Mouse (Mus musculus): ENCODE measurements around the gene Srgap2.

Gene Srgap2

DNA sequence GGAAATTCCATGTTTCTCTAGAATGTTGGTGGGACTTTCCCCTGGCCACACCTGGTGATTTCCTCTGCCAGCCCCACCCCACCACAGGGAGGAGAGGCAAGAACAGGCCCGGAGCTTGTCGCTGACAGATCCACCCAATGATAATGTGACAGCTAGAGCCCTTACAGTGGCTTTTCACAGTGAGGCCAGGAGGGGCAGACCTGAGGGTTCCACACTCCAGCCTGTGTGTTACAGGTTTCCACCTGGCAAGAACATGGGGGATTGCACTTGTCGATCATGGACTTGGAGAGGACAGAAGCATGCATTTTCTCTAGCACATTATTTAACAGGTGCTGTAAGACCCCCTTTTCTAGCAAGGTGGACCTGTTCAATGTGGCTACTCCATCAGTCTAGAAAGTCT lies 246.9 kb downstream of the Srgap2 start:
- DNase-seq, result no peak

DNA sequence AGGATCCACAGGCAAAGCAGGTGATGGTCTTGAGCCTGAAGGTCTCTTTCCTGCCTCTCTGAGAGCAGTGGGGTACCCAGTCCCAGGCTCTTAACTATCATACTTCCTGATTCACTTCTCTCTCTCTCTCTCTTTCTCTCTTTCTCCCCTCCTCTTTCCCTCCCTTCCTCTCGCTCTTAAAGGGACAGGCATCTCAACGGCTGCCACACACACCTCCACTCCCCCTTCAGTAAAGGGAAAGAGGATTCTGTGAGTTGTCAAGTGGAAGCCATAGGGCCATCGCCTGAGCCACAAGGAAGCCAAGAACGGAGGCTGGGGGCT lies 247.7 kb downstream of the Srgap2 start, which contains the start of gene Ikbke:
Ikbke (minus strand) TSS at position 151 of the 321 bp plus-strand sequence.
- no peak for DNase-seq

DNA sequence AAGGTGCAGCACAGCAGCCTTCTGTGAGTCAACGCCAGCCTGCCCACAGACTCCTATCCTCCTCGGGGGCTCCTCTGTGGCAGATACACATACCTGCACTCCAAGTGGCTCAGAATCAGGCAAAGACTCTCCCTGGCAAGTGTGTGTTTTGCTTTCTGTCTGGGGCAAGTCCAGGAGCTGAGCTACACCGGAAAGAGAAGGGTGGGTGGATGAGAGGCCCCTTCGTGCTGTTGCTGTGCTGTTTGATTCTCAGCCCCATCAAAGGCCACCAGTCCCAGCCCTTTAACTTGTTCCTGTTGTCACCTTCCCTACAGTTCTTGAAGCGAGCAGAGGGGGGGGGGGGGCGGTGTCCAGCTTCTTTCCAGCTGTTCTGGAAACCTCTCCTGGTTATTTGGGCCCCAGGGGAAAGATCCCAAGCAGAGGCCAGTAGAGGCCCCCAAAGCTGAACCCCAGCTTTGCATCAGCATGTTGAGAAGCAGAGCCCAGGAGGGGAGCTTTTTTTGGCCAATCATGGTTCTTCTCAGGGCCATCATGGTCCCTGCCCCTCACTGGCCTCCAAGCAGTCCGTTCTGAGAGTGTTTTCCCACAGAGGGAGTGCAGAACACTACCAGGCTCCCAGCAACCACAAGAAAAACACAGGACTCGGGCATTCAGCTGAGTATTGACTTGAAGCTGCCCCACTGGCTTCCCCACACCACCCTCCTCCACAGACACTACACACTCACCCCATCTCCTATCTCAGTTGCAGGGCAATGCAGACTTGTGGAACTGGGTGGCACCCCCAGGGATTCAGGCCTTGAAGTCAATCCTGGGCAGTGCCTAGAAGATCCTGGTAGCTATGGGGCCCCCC lies 248.3 kb downstream of the Srgap2 start:
- DNase-seq, result no peak

GRCm38 (mm10) chr1:131276831-131277230 lies 250.3 kb downstream of the Srgap2 start:
- no peak for DNase-seq

DNA sequence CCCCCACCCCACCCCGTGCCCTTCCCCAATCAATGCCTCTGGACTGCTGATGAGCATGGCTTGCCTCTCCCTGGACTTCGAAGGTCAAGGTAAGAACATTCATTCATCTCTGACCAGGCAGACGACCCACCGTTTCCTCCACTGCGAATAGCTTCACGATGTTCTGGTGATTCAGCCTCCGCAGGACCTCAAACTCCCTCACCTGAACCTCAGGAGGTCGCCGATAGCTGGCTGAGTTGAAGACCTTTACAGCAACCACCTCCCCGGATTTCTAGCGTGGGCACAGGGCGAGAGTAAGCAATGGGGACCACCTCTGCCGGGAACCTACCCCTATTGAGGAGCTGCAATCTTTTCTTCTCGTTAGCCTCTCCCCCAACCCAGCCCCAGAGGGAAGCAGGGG lies 251.6 kb downstream of the Srgap2 start:
- DNase-seq, result no peak

GRCm38 (mm10) chr1:131274725-131275539 lies 252.2 kb downstream of the Srgap2 start:
- DNase-seq, result no peak

DNA sequence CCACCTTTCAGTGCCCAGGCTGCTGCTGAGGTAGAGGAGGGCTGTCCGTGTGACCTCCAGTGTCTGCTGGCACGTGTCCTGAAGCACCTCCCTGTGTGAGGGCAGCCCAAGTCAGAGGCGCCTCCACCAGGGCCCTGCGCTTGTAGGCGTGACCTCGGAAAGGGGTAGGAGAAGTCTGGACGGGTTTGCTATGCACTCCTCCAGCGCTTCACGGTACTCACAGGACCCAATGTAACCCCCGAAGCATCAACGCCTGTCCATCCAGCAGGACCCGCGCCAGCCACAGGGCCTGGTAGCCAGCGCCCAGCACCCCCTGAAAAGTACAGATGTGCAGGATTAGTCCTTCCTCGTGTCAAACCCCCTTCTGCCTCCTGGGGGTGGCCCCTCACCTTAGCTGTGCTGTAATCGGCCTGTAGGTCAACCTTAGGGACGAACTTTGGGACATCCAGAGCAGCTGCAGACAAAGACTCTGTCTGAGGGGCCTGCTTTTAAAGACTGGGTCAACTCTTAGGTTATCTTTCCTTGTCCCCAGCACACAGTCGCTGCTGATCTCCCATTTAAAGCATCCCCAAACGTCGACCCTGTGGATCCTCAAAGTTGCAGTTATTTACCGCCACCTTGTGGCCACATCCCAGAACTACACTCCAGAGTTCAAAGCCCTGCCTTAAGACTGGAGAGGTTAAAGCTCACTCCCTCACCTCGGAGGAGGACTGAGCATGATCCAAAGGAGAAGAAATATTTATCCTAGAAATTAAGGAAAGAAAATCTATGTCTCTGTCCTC lies 257.2 kb downstream of the Srgap2 start:
- DNase-seq, result peak; percentile 62 to 64

GRCm38 (mm10) chr1:131268776-131269175 lies 258.4 kb downstream of the Srgap2 start:
- DNase-seq, result no peak

GRCm38 (mm10) chr1:131263905-131264304 lies 263.2 kb downstream of the Srgap2 start:
- DNase-seq, result no peak

GRCm38 (mm10) chr1:131260309-131260656 lies 266.9 kb downstream of the Srgap2 start:
- DNase-seq, result peak; percentile 60 to 67

DNA sequence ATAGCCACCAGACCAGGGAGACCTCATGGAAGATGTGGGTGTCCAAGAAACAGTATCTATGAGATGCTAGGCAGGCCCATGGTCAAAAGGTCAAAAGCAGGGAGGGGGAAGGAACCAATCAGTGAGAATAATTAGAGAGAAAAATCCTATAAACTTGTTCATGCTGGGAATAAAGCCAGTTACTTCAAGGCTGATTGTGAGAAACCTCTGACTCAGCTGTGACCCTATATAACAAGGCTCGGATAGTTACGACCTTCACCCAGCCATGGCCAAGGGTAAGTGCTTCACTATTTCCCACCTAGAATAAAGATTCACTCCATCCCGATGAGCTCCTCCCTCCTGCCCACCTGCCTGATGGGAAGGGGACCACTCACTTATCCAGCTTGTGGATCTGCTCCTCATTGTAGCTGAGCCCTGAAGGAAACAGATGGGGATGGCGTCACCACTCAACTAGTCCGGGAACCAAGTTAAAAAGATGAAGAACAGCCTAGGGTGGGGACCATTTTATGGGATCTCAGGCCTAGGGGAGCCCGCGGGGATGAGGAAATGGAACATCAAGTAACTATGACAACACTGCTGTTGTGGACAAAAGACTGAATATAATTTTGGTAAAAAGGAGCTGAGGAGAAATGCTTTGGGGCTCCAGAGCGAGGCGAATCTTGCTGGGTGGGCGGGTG lies 267.4 kb downstream of the Srgap2 start:
- no peak for DNase-seq

DNA sequence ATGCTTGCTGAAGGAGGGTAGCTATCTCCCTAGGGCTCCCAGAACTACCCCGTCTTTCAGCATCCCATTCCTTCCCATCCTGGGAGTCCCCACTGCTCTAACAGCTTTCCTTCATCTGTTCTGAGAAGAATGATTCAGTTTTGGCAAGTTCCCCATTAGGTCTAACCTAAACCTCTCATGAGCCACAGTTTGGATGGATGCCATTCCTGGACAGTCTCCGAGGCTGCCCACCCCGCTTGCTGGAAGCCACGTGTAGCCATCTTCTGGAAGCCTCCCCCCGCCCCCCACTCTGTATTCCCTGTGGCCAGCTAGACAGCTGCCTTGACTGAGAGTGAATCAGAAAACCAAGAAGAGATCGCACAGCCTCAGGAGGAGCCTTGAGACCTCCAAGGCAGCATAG lies 269.9 kb downstream of the Srgap2 start:
- no peak for DNase-seq

DNA sequence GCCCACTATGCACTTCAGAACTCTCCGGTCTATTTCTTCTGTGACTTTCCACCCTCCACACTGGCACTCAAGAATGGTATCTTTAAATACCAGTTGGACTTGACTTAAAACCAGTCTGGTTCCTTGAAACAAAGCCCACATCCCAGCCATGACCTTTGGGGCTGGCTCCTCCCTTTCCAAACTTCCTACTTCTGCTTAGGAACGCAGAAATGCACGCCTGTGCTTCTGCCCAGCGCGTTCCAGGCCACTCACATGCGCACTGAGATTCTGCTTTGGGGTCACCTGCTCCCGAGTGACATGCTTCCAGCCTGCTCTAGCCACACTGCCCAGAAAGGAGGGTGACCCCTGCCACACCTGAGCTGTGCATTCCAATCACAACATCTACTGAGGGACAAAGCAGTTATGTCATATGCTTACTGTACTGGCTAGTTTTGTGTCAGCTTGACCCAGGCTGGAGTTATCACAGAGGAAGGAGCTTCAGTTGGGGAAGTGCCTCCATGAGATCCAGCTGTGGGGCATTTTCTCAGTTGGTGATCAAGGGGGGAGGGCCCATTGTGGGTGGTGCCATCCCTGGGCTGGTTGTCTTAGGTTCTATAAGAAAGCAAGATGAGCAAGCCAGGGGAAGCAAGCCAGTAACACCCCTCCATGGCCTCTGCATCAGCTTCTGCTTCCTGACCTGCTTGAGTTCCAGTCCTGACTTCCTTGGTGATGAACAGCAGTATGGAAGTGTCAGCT lies 274.5 kb downstream of the Srgap2 start:
- DNase-seq, result peak; percentile 45 to 64

DNA sequence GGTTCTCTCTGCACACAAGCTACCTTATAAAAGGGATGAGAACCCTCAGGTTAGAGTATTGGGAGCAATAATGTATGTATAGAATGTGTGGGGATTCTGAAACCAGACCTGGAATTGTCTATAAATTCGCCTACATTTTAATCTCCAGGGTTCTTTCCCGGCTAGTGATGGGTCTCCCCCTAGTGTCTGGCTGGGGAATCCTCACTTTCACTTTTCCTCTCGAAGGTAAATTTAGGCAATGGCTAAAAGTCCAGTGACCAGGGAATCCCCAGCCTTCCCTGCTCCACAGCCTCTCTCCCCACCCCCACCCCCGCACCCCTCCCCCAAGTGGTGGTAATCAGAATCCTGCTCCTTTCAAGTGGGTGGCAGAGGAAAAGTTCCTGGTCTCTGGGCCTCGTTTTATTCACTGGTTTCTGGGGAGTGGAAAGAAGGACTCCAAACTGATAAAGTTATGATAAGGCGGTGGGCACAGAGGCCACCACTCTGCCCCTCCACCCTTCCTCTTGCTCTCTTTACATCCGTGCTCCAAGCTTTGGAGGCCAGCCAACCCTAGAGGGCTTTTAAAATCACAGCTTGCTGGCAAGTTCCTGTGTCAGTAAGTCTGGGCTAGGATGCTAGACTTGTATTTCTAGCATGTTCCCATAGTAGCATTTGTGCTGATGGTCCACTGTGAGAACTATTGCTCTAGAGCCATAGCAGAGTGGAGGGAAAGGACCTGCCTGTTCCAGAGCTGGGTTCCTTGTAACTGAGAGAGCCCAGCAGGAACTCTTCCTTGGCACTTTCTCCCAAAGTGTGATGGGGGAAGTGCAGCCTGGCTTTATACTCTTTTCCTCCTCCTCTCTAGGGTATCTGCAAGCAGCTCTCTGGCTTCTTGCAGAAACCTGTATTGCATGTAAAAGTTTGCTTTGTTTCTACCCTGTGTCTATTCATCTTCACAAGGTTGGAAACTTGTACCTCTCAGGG lies 280.4 kb downstream of the Srgap2 start:
- DNase-seq, result peak in 1 of 2 experiments; percentile 59

DNA sequence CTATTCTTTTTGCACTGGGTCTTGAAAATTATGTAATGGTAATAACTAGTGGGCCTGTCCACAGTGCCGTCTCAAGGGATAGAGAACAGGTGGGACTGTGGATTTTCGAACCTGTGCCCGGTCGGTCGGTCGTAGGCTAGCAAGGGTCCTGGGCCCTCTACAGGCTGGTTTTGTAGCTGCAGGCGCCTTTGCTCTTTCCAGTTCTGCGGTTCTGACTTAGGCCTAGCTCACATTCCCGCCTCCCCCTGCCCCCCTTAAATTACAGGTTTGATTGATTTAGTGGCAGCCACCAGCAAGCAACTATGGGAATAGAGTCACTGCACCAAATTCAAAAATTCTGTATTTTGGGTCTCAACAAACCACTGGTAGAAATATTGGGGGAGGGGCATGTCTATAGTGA lies 281.2 kb downstream of the Srgap2 start:
- DNase-seq, result peak; percentile 56

DNA sequence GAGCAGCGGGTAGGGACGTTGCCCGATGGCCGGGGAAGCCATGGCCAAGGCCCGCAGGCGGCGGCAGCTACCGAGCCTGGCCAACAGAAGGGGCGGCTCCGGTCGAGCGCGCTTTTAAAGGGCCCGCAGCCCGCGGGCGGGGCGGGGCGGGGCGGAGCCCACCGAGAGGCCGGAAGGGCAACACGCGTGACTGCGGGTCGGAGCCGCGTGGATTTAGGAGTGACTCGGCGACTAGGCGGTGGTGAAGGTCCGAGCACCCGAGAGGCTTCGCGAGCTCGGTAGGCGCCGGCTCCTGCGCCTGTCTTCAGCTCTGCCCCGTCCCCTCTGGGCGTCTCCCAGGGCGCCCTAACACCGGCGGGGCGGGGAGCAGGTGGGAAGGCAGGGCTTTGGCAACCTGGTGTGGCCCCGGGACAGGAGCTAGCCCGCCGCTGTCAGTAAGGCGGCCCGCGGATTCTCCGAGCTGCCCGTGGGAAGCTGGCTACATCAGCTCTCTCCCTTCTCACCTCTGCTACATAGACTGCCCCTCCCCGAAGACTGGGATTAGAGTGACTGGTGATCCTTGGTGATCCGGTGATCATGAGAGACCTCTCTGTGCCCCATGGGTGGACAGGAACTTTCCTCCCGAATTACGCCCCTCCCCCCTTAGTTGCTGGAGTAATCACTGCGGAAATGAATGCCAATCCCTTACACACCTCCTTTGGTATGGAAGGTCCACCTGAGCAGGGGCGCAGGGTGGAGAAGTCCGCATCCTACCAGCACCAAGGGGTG lies 281.9 kb downstream of the Srgap2 start, which contains the start of gene Rassf5:
Rassf5 (minus strand) TSS at position 170 of the 768 bp plus-strand sequence.
- DNase-seq, result peak; percentile 84 to 88

DNA sequence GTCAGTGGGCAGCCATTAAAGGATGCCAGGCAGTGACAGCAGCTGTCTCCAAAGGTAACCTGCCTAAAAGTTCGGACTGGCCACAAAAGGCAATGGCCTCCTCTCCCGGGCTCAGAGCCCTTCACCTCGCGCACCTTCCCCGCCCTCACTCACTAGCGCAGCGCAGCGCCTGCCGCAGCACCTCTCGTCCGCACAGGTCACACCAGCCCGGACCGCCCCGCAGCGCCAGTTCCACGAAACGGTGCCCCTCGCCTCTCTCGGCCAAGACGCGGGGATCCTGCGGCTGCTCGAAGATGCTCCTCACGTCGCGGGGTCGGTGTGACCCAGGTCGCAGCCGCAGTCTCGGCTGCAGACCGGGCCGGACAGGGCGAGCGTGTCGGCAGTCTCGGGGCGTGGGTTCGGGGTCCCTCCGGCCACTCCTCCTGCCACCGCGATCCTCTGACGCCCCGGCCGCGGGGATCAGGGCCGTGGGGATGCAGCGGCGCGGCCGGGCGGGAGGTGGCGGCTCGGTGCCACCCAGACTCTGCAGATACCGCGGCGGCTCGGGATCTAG lies 282.5 kb downstream of the Srgap2 start:
- DNase-seq, result no peak

- DNase-seq, result no peak
Observed at GRCm38 (mm10) chr1:131242956-131243355, 284.2 kb downstream of the Srgap2 start.

DNA sequence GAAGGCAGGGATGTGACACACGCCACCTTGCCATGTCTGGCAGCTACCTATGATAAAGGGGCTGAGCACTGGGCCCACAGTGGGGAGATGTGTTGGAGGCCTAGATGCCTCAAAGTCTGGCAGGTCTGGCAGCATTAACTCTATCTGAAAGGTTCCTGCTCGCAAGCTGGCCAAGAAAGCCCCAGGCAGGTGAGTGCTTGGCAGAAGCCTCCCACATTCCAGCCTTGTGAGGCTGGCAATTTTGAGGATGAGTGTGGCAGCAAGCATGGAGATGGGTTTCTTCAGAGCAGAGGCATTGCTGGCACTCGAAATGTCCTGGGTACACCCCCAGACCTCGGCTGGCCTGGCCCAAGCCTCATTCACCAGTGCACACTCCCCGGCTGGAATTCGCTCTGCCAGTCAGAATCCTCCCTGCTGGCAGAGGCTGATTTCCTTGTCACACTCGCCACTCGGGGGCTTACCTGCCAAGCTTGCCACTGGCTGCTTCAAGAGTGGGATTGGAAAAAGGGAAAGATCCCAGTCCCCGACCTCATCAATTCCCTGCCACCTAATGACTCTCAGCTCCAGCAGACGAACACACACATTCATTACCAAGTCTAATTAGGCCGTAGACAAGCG lies 287.5 kb downstream of the Srgap2 start:
- DNase-seq, result no peak
